Mouse (Mus musculus): ENCODE results near the gene Heatr9.

DNA sequence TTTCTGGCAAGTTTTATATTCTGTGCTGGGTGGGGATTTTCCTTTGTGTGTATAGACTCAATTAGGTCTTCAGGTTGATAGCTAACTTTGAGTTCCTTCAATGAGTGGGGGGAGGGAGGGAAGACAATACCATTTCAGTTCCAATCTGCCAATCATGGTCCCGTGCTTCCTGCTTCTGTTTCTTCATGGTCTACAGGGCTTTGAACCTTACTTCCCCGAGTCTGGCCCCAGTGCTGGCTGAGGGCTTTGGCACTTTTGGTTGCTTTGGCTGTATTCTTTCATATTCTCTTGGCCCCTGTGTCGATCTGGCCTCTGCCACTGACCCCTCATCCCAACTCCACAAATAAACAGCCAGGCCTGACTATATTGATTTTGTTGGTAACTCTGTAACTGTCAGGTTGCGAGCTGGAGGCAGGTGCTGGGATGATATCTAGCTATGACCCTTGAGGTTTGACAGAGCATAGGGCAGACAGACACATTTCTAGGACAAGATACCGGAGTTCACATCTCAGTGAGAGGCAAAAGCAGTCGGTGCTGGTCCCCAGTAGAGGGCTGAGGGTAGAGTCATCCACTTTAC lies 40.4 kb upstream of the Heatr9 start:
- TF ChIP-seq CTCF (IDR thresholded peaks at IDR 0.05; ENCODE audit: extremely low read depth, insufficient read depth, low read length) = no peak
- no peak for TF ChIP-seq POLR2A (IDR thresholded peaks at IDR 0.05; ENCODE audit: extremely low read depth, insufficient read depth, low read length)

Data from cortical plate, adult 2 months (tissue).